In the genomic region with DNA sequence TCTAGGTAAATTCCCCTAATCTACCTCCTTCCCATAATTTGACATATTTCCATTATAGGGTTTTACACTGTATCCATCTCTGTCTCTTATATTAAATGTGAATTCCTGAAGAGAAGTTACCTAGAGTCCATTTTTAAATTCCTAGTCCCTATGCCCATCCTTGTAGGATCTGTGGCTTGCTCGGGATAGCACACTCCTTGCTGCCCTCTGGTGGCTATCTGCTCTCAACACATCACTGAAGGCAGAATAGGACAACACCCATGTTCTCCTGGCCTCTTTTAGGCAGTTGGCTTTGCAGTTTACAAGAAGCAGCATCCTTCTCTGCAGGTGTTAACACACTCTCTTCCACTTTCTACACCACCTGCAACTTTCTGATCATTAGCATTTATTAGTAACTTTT, we compare ENCODE assay signal across 8 mouse cellular contexts. TPM values are rescaled to one million over a fixed set of nuclear protein-coding genes. Genes with fewer than 3 reads are reported as not detected.
DNase-seq lines count a peak whose midpoint lies in the region; ATAC-seq and TF ChIP-seq lines count a peak whose summit lies in the region.

No protein-coding gene starts in this region.

- DNase-seq in ovary, postnatal 36 days (ENCODE audit: low spot score) = peak; percentile 25
- DNase-seq in ovary, postnatal 10 days (ENCODE audit: low spot score) = no peak
- DNase-seq in cerebellum, adult 18-20 months = peak; percentile 66 to 76
- DNase-seq in gastrocnemius, postnatal 10 days = peak; percentile 39
- DNase-seq in limb, embryonic 14.5 days (ENCODE audit: low spot score) = peak; percentile 67
- peak; percentile 68 for DNase-seq in testis, postnatal 10 days (ENCODE audit: low spot score)

- H3K27me3 ChIP-seq in forebrain, embryonic 13.5 days = no peaks in the 10 kb centered on the region
- no peaks in the 10 kb centered on the region for H3K27me3 ChIP-seq in forebrain, embryonic 15.5 days
- H3K27me3 ChIP-seq in limb, embryonic 14.5 days (ENCODE audit: control insufficient read depth, insufficient read depth, low read length) = no peaks in the 10 kb centered on the region

- no peak overlapping the region for H3K4me2 ChIP-seq in forebrain, embryonic 13.5 days
- H3K4me2 ChIP-seq in forebrain, embryonic 15.5 days (replicated peaks) = no peak overlapping the region
- no peak overlapping the region for H3K4me2 ChIP-seq in limb, embryonic 14.5 days (replicated peaks; ENCODE audit: low read depth, low read length, severe bottlenecking)

- TF ChIP-seq POLR2A in limb, embryonic 14.5 days (IDR thresholded peaks at IDR 0.05; ENCODE audit: borderline replicate concordance, extremely low read depth, insufficient read depth, insufficient read length) = no peak

- H3K9me3 ChIP-seq in forebrain, embryonic 13.5 days (replicated peaks) = no peaks in the 10 kb centered on the region
- no peaks in the 10 kb centered on the region for H3K9me3 ChIP-seq in forebrain, embryonic 15.5 days
- no peaks in the 10 kb centered on the region for H3K9me3 ChIP-seq in limb, embryonic 14.5 days (ENCODE audit: control insufficient read depth, low read length)

- H3K4me3 ChIP-seq in forebrain, embryonic 13.5 days = no peak overlapping the region
- H3K4me3 ChIP-seq in forebrain, embryonic 15.5 days = no peak overlapping the region
- H3K4me3 ChIP-seq in limb, embryonic 14.5 days (replicated peaks; ENCODE audit: low read length) = no peak overlapping the region

- H3K9ac ChIP-seq in forebrain, embryonic 13.5 days = no peak overlapping the region
- no peak overlapping the region for H3K9ac ChIP-seq in forebrain, embryonic 15.5 days (replicated peaks)
- no peak overlapping the region for H3K9ac ChIP-seq in limb, embryonic 14.5 days (ENCODE audit: low read depth, low read length, severe bottlenecking)

- ATAC-seq in forebrain, embryonic 13.5 days = peak; percentile 46; the same call in 1 of the 2 replicates
- no peak for ATAC-seq in forebrain, embryonic 15.5 days (replicated peaks)
- ATAC-seq in limb, embryonic 14.5 days (ENCODE audit: low FRiP score, low read depth) = no peak

- H3K4me1 ChIP-seq in forebrain, embryonic 13.5 days = peaks cover 7% of the 10 kb centered on the region
- H3K4me1 ChIP-seq in forebrain, embryonic 15.5 days = peaks cover 7% of the 10 kb centered on the region
- peaks cover 6% of the 10 kb centered on the region for H3K4me1 ChIP-seq in limb, embryonic 14.5 days (ENCODE audit: control insufficient read depth, insufficient read depth, low read length)

- no peak overlapping the region for H3K27ac ChIP-seq in forebrain, embryonic 13.5 days
- no peak overlapping the region for H3K27ac ChIP-seq in forebrain, embryonic 15.5 days (replicated peaks)
- no peak overlapping the region for H3K27ac ChIP-seq in limb, embryonic 14.5 days (replicated peaks; ENCODE audit: low read depth, low read length)

- 7% methylated on average over 1 of the region's 1 CpGs for WGBS in forebrain, embryonic 13.5 days
- WGBS in forebrain, embryonic 15.5 days = 2% methylated on average over 1 of the region's 1 CpGs
- 8% methylated on average over 1 of the region's 1 CpGs for WGBS in limb, embryonic 14.5 days

- no peaks in the 10 kb centered on the region for H3K36me3 ChIP-seq in forebrain, embryonic 13.5 days (ENCODE audit: poor library complexity, severe bottlenecking)
- no peaks in the 10 kb centered on the region for H3K36me3 ChIP-seq in forebrain, embryonic 15.5 days
- H3K36me3 ChIP-seq in limb, embryonic 14.5 days (ENCODE audit: control insufficient read depth, insufficient read depth, low read length) = no peaks in the 10 kb centered on the region

RNA-seq across cellular contexts. Expression of gene Snx19, which starts 4.0 kb away (rescaled TPM):
- 16.7 and 19.9 TPM in 2 replicates for polyA plus RNA-seq in forebrain, embryonic 13.5 days (2015; fragmentation: Nextera tagmentation; extraction: Ambion mirVana)
- 17.8 and 20.7 TPM in 2 replicates for polyA plus RNA-seq in forebrain, embryonic 15.5 days (2015; fragmentation: Nextera tagmentation; extraction: Ambion mirVana)
- 10 to 100 TPM; 18.8 to 19.2 TPM for total RNA-seq in gastrocnemius, postnatal 10 days (2021)
- polyA plus RNA-seq in limb, embryonic 14.5 days (2012; rRNA removed) = 17.7 and 20.1 TPM in 2 replicates
- 19.1 and 24.3 TPM in 2 replicates for polyA plus RNA-seq in limb, embryonic 14.5 days (2014; fragmentation: Nextera tagmentation; extraction: Ambion mirVana)
